Mouse (Mus musculus) midbrain, embryonic 16.5 days (tissue): Measurements from ENCODE around the gene Tet3. TPM values are rescaled to one million over a fixed set of nuclear protein-coding genes. Genes with fewer than 3 reads are reported as not detected.

ENCODE experiments used
- ATAC-seq: fragments of 200-750 bp; cut with Nextera tagmentation; 2 replicates; pipeline ENCODE4 v1.8.0; 2017; ENCODE audit warnings: moderate TSS enrichment
- H3K27ac ChIP-seq: fragments of 300-500 bp; sonication (generic); 2 replicates; pipeline ENCODE4 v1.5.1; 2014; ENCODE audit warnings: mild to moderate bottlenecking, low read length, mixed read lengths
- H3K27me3 ChIP-seq: fragments of 300-500 bp; sonication (generic); 2 replicates; pipeline ENCODE4 v1.6.1; 2014; ENCODE audit warnings: low read depth, low read length, mixed read lengths; ENCODE audit not compliant: control insufficient read depth, insufficient read depth
- H3K36me3 ChIP-seq: fragments of 300-500 bp; sonication (generic); 2 replicates; pipeline ENCODE4 v1.6.1; 2014; ENCODE audit warnings: mild to moderate bottlenecking, low read length, moderate library complexity, mixed read lengths; ENCODE audit not compliant: control insufficient read depth, insufficient read depth
- H3K4me1 ChIP-seq: fragments of 300-500 bp; sonication (generic); 2 replicates; pipeline ENCODE4 v1.6.1; 2014; ENCODE audit warnings: mild to moderate bottlenecking, low read length, mixed read lengths; ENCODE audit not compliant: control insufficient read depth, insufficient read depth
- H3K4me2 ChIP-seq: fragments of 300-500 bp; sonication (generic); 2 replicates; pipeline ENCODE4 v1.6.1; 2014; ENCODE audit warnings: mild to moderate bottlenecking, low read length, mixed read lengths
- H3K4me3 ChIP-seq: fragments of 300-500 bp; sonication (generic); 2 replicates; pipeline ENCODE4 v1.5.1; 2014; ENCODE audit warnings: low read depth, mild to moderate bottlenecking, low read length, moderate library complexity, mixed read lengths
- H3K9ac ChIP-seq: fragments of 300-500 bp; sonication (generic); 2 replicates; pipeline ENCODE4 v1.6.1; 2014; ENCODE audit warnings: low read depth, low read length, mixed read lengths
- H3K9me3 ChIP-seq: fragments of 300-500 bp; sonication (generic); replicated peaks from 2 replicates; pipeline ENCODE4 v1.6.1; 2014; ENCODE audit warnings: mild to moderate bottlenecking, low read length, mixed read lengths; ENCODE audit not compliant: control insufficient read depth, poor library complexity, severe bottlenecking
- WGBS: fragments of 180-500 bp; shearing (Covaris S2); extraction: QIAGEN DNeasy Blood & Tissue Kit; methylation state at CpG from one replicate; pipeline ENCODE4 v1.1.7; 2014; 5-methylcytosine and 5-hydroxymethylcytosine counted together
- polyA plus RNA-seq: library from polyadenylated mRNA; unstranded; fragments of >200 nt; fragmentation: Nextera tagmentation; extraction: Ambion mirVana; gene quantifications from 2 replicates; pipeline ENCODE4 v1.2.1, GENCODE M21; 2015

Tet3 gene
- polyA plus RNA-seq, 1 experiment from 2014 or later: 53.2 TPM

- Histone ChIP-seq H3K27ac (no peak overlapping the region), H3K4me2 (no peak overlapping the region), H3K36me3 (peaks cover 12% of the 10 kb centered on the region; the same call in 1 of the 2 replicates), H3K27me3 (no peaks in the 10 kb centered on the region), H3K9me3 (no peaks in the 10 kb centered on the region), H3K9ac (no peak overlapping the region), H3K4me1 (no peaks in the 10 kb centered on the region), H3K4me3 (no peak overlapping the region)
- 92% methylated on average over 9 of the region's 9 CpGs for WGBS
- ATAC-seq: no peak
These were observed 73.3 kb downstream of the Tet3 start for GRCm38 (mm10) chr6:83385569-83386090.

DNA sequence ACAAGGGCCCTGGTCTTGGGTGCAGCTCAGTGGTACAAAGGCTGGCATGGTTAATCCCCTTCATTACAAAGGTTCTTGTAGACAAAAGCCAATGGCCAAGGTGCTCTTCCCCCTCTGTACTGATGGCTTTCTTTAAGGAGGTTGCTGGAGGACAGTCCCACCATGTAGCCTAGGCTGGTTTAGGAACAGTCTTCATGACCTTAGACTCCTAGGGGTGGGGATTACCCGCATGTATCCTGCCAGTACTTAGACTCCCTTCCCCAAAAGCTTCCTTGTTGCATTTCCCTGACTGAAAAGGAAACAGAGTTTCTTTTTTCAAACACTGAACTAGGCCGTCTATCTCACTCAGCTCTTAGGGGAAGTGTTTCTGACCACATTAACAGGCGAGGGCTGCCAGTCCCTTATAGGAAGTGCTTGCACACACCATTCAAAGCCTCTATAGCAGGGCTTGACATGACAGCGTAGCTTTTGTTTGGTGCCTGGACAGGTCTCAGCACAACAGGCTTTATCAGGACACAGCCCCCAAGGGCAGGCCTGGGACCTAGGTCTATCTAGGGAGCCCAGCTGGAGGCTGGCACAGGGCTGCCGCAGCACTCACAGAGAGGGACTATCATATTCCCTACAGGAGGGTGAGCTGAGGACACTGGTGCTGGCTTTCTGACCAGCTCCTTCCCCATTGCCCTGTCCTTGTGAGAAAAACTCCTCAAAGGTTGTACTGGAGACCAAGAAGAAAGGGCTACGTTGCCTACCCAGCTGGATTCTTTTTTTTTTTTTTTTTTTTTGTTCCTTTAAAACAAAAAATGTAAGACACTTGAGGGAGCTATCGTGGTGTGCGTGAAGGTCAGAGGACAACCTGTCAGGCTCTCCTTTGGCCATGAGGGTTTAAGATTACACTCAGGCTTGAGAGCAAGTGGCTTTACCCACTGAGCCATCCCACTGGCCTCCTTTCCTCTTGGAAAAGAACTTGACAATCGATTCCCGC lies 77.1 kb downstream of the Tet3 start:
- Histone ChIP-seq H3K27ac (no peak overlapping the region), H3K9ac (no peak overlapping the region), H3K27me3 (no peaks in the 10 kb centered on the region), H3K9me3 (no peaks in the 10 kb centered on the region), H3K4me1 (no peaks in the 10 kb centered on the region), H3K36me3 (peaks cover 38% of the 10 kb centered on the region), H3K4me2 (no peak overlapping the region), H3K4me3 (no peak overlapping the region)
- ATAC-seq: no peak
- WGBS: 89% methylated on average over 10 of the region's 10 CpGs

- ATAC-seq: no peak
- H3K9me3 ChIP-seq: no peaks in the 10 kb centered on the region
- H3K9ac ChIP-seq: no peak overlapping the region
- H3K4me3 ChIP-seq: no peak overlapping the region
- H3K36me3 ChIP-seq: peaks cover 75% of the 10 kb centered on the region
- no peak overlapping the region for H3K4me2 ChIP-seq
- WGBS: 83% methylated on average over 9 of the region's 9 CpGs
- no peaks in the 10 kb centered on the region for H3K27me3 ChIP-seq
- H3K4me1 ChIP-seq: no peaks in the 10 kb centered on the region
- H3K27ac ChIP-seq: no peak overlapping the region
These were observed 85.1 kb downstream of the Tet3 start for GRCm38 (mm10) chr6:83373704-83374300.

GRCm38 (mm10) chr6:83371350-83371749 lies 87.5 kb downstream of the Tet3 start:
- Histone ChIP-seq H3K9me3 (no peaks in the 10 kb centered on the region), H3K4me3 (no peak overlapping the region), H3K4me1 (no peaks in the 10 kb centered on the region), H3K27ac (no peak overlapping the region), H3K9ac (no peak overlapping the region), H3K4me2 (no peak overlapping the region), H3K27me3 (no peaks in the 10 kb centered on the region), H3K36me3 (peaks cover 70% of the 10 kb centered on the region)
- no peak for ATAC-seq
- 93% methylated on average over 3 of the region's 3 CpGs for WGBS

DNA sequence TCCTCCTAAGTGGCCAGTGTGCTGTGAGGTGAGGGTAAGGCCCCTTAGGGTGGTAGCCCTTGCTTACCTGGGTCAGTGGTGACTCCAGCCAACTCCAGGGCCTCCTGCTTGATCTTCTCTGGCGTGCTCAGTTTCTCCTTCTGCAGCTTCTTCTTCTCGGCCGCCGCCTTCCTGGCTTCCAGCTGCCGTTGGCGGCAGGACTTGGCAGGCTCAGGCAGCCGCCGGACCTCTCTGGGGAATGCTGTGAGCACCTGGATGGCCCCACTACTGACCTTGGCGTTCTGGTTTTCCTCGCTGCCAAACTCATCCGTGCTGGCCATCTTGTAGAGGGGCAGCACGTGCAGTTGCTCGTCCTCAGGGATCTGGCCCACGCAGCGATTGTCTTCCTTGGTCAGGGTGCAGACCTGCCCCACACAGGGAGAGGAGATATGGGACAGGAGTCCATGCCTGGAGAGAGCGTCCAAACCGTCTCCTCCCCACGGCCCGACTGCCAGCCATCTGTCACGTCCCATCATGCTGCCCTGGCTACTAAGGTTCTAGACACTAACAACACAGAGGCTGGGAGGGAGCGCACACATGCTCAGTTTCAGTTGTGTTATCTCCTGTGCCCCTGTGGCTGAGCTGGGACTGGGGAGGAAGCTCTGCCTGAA lies 88.4 kb downstream of the Tet3 start:
- H3K9me3 ChIP-seq: no peaks in the 10 kb centered on the region
- no peak for ATAC-seq
- 92% methylated on average over 21 of the region's 21 CpGs for WGBS

DNA sequence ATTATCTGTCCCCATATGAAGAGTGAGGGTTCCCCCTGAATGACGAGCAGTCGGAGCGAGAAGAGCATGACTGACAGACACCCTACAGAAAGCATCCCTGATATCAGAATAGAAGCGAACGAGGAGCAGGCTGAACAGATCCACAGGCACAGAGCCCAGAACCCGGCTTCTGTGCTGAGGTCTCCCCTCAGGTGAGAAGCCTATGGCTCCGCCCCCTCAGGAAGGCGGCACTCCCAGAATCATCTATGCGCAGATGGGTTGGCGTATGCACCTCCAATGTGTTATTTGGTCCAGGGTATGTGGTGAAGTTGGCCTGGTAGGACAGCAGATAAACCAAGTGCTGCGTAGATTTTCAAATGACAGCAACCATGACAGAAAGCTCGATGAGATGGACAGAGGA lies 95.8 kb downstream of the Tet3 start:
- no peaks in the 10 kb centered on the region for H3K27me3 ChIP-seq
- WGBS: 89% methylated on average over 12 of the region's 12 CpGs
- H3K27ac ChIP-seq: no peak overlapping the region
- H3K9ac ChIP-seq: no peak overlapping the region
- H3K9me3 ChIP-seq: no peaks in the 10 kb centered on the region
- ATAC-seq: no peak
- H3K4me2 ChIP-seq: no peak overlapping the region
- H3K4me3 ChIP-seq: no peak overlapping the region
- no peaks in the 10 kb centered on the region for H3K4me1 ChIP-seq
- H3K36me3 ChIP-seq: peaks cover 17% of the 10 kb centered on the region; the same call in 1 of the 2 replicates

More for the DNA sequence above, 88.4 kb downstream of the Tet3 start:
- H3K4me3 ChIP-seq: no peak overlapping the region
- no peaks in the 10 kb centered on the region for H3K4me1 ChIP-seq
- peaks cover 65% of the 10 kb centered on the region for H3K36me3 ChIP-seq
- no peaks in the 10 kb centered on the region for H3K27me3 ChIP-seq
- H3K4me2 ChIP-seq: no peak overlapping the region
- no peak overlapping the region for H3K9ac ChIP-seq
- no peak overlapping the region for H3K27ac ChIP-seq

DNA sequence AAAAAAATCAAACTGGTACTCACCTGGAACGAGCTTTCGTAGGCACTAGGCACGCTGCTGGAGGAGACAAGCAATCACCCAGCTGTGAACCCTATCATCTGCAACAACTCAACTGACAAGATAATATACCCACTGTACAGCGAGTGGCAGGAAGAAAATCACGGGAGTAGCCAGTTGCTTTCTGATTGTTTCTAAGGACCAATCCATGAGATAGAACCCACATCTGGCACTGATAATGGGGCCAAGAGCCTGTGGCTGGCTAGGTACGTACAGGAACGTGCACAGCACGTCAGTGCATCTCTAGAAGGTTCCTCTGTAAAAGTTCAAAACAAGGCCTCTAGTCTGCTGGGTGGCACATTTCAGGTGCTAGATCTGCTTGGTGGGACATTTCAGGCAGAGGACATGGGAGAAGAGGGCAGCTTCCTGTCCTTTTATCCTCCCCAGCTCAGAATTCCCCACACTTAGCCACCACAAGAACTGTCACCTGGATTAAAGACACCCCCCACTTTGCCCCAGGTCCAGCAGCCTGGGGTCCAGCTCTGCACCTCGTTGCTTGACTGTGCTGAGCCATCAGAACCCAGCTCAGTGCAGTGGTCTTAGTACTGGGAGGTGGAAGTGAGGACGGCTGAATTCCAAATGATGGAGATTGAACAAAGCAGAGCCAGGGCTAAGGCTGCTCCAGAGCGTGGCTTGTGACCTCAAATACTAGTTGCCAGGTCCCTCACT lies 97.2 kb downstream of the Tet3 start:
- Histone ChIP-seq H3K9ac (no peak overlapping the region), H3K27me3 (no peaks in the 10 kb centered on the region), H3K4me2 (no peak overlapping the region), H3K4me3 (no peak overlapping the region), H3K4me1 (no peaks in the 10 kb centered on the region), H3K27ac (no peak overlapping the region), H3K36me3 (peaks cover 12% of the 10 kb centered on the region; the same call in 1 of the 2 replicates), H3K9me3 (no peaks in the 10 kb centered on the region)
- 88% methylated on average over 11 of the region's 11 CpGs for WGBS
- ATAC-seq: no peak

- H3K4me2 ChIP-seq: no peak overlapping the region
- no peak overlapping the region for H3K4me3 ChIP-seq
- no peaks in the 10 kb centered on the region for H3K27me3 ChIP-seq
- WGBS: 95% methylated on average over 10 of the region's 10 CpGs
- H3K9ac ChIP-seq: no peak overlapping the region
- no peaks in the 10 kb centered on the region for H3K4me1 ChIP-seq
- no peaks in the 10 kb centered on the region for H3K9me3 ChIP-seq
- no peak overlapping the region for H3K27ac ChIP-seq
- H3K36me3 ChIP-seq: peaks cover 13% of the 10 kb centered on the region; the same call in 1 of the 2 replicates
- no peak for ATAC-seq
These were observed 101.4 kb downstream of the Tet3 start for GRCm38 (mm10) chr6:83357436-83357835.
